Mouse (Mus musculus): ENCODE measurements at regions not wholly inside any gene's neighbourhood (a gene's known extent, or its start where the extent isn't known, plus 50 kb on each side); places are given as distances from the start of the nearest gene placed in this dataset.

GRCm38 (mm10) chr14:31944682-31945081, 84.1 kb upstream of the Galnt15 start:
- DNase-seq (ENCODE audit: low spot score) = no peak

GRCm38 (mm10) chr14:31945125-31945524, 83.7 kb upstream of the Galnt15 start:
- DNase-seq (ENCODE audit: low spot score) = no peak

- no peak for DNase-seq (ENCODE audit: low spot score)
These were observed 82.8 kb upstream of the Galnt15 start for GRCm38 (mm10) chr14:31946032-31946431.

DNA sequence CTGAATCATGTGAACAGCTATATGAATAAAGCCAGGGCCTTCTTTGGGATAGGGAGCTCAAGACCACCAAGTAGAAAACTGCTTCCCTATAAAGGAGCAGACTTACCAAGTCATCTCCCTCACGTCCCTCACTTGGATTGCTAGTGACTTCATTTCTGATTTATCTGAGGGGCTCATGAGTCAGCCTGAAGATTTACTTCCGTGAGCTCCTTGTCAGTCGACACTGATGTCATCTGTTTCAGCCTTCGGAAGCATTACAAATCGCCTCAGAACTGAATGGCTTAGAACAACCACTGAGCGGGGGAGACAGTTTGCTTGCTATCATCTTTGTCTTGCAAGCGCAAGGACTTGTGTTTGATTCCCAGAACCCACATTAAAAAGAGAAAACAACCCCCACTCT, 81.5 kb upstream of the Galnt15 start:
- DNase-seq (ENCODE audit: low spot score) = no peak

GRCm38 (mm10) chr14:31951894-31952293, 76.9 kb upstream of the Galnt15 start:
- DNase-seq (ENCODE audit: low spot score) = no peak

- no peak for DNase-seq (ENCODE audit: low spot score)
These were observed 75.0 kb upstream of the Galnt15 start for GRCm38 (mm10) chr14:31953783-31954182.

- peak; percentile 64 for DNase-seq (ENCODE audit: low spot score)
These were observed 73.8 kb upstream of the Galnt15 start for GRCm38 (mm10) chr14:31954945-31955344.

GRCm38 (mm10) chr14:31957211-31957638, 71.6 kb upstream of the Galnt15 start:
- DNase-seq (ENCODE audit: low spot score) = no peak

DNA sequence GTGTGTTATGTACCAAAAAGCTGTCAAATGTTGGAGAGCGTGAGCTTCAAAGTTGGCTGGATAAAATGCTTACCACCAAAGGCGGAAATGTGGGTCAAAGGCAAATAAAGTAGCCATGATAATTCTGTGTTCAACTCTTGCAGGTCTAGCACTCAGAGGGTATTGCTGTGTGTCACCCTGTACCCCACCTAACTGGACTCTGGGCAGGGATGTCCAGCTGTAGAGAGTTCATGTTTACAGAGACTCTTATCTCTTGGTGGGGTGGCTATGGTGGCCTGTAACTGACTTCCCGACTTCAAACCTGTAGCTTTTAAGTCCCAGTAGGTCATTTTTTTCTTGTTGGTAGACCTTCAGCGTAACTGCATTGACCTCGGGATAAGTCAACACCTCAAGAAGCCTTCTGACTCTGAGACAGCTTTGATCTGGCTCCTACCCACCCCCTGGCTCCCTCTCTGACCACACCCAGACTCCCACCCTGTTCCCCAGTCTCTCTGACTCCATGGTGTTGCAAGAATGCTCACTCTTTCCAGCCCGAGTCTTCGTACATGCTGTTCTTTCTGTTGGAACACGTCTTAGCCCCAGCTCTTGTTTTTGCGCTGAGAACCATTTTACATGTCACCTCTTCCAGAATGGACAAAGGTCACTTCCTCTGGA, 68.5 kb upstream of the Galnt15 start:
- DNase-seq (ENCODE audit: low spot score) = no peak

GRCm38 (mm10) chr14:31961442-31961841, 67.3 kb upstream of the Galnt15 start:
- DNase-seq (ENCODE audit: low spot score) = no peak

DNA sequence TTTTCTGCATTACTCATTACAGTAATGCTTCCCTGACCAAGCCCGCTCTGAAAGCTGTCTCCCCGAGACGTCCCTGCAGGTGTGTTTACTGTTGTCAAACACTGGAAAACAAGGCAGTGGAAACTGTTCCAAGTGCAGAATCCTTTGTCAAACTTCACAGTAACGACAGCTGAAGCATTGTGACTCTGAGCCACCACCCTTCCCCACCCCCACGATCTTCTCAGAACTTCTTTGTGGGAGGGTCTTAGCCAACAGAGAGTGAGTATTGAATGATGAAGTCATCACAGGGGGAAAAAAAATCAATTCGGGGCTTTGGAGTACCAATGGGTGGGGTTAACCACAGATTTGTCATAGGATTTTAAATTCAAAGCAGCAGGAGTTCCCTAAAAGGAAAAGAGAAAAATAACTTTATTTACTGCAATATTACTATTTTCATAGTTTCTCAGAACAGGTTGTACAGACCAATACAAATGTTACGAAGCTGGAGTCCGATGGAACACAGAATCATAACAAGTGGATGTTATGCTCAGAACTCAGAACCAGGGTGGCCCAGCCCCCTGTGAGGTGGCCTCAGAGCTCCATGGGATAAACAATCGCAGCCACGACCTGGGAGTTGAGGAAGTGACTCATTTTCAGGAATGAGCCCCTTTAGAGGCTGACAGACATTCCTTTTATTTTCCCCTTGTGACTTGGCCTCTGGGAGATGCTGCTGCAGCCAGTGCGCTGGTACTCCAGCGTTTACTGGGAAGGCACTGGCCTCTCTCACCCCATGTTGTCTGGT, 65.5 kb upstream of the Galnt15 start:
- DNase-seq (ENCODE audit: low spot score) = no peak

DNA sequence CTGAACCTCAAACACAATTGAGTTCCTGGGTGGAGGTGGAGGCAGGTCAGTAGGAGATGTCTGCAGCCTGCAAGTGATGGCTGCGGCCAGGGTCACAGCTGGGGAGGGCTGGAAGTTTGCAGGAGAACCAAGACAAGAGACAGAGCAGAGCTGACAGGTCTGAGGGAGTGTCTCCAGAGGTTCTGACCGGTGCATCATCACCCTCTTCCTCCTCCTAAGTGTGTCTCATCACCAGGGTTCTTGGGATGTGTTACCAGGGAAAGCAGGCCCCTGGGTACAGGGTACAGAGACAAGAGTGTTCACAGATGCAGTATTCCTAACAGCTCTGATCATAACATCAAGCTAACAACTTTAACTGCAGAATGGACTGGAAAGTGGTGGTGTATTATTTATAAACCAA, 64.7 kb upstream of the Galnt15 start:
- DNase-seq (ENCODE audit: low spot score) = no peak

- DNase-seq (ENCODE audit: low spot score) = no peak
These were observed 64.0 kb upstream of the Galnt15 start for GRCm38 (mm10) chr14:31964831-31965230.

DNA sequence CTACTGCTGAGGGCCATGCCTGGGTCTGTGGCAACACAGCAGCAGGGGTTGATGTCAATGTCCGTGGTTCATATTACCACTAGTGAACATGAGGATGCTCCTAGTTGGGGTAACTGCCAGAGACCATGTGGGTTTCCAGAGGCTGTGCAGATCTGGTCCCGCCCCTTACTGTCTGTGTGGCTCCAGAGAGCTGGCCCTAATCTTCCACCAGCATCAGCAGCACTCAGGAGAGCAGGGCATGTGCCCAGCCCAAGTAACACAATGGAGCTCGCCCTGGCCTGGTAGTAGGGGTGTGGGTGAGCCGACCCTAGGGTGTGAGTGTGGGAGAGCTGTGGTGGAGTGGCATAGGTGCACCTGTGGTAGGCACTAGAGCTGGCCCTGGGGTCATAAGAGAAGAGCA, 59.3 kb upstream of the Galnt15 start:
- no peak for DNase-seq (ENCODE audit: low spot score)

DNA sequence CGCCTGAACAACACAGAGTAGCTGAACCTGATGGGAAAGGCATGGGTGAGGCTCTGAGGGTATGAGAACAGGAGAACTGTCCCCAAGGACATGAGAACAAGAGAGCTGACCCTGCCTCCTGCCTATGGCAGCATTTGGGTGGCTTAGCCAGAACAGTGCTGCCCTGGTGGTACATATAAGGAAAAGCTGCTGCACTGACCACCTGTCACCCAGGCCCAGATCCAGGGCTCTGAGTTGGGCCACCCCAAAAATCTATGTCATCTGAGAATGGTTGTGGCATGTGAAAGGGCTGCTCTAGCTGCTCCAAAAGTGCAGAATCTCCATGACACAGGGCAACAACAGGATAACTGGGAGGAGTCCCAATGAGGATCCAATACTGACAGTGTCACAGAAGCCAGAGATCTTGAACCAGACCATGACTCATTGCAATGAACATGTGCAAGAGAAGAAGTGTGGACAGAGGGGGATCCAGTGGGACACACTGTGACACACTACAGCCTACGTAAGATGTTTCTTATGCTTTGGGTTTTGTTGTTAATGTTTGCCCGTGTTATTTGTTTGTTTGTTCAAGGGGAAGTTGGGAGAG, 58.5 kb upstream of the Galnt15 start:
- no peak for DNase-seq (ENCODE audit: low spot score)

- DNase-seq (ENCODE audit: low spot score) = no peak
These were observed 57.9 kb upstream of the Galnt15 start for GRCm38 (mm10) chr14:31970851-31971250.

DNA sequence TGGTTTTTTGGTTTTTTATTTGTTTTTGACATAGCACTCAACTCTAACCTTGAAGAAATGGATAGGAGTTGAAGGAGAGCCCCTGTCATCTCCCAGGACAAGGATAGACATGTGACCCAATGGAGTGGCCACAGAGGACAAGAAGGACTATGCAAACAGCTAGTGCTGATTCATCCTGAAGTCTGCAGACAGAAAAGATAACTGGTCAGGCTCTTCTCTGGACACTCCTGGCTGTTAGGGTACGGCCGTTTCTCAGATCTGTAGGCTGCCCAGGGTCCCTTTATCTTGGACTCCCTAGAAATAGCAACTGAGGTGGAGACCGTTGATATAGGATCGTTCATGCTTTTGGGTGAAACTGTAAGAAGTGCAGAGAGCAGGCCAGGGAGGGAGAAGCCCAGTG, 55.1 kb upstream of the Galnt15 start:
- no peak for DNase-seq (ENCODE audit: low spot score)

- no peak for DNase-seq (ENCODE audit: low spot score)
These were observed 50.6 kb upstream of the Galnt15 start for GRCm38 (mm10) chr14:31978196-31978595.

- DNase-seq (ENCODE audit: low spot score) = no peak
These were observed 50.1 kb upstream of the Galnt15 start for GRCm38 (mm10) chr14:31978690-31979089.

All from ovary, postnatal 10 days (tissue).